Mouse (Mus musculus) midbrain, embryonic 12.5 days (tissue): Measurements from ENCODE around the gene E2f1. TPM values are rescaled to one million over a fixed set of nuclear protein-coding genes. Genes with fewer than 3 reads are reported as not detected.

Experiments
- ATAC-seq: fragments of 200-750 bp; cut with Nextera tagmentation; 2 replicates; pipeline ENCODE4 v1.8.0; 2017; ENCODE audit warnings: low read depth, moderate TSS enrichment, moderate library complexity; ENCODE audit not compliant: low FRiP score
- H3K27ac ChIP-seq: fragments of 300-500 bp; sonication (generic); replicated peaks from 2 replicates; pipeline ENCODE4 v1.5.1; 2016; ENCODE audit warnings: mild to moderate bottlenecking
- H3K27me3 ChIP-seq: fragments of 300-500 bp; sonication (generic); 2 replicates; pipeline ENCODE4 v1.6.1; 2016; ENCODE audit warnings: mild to moderate bottlenecking
- H3K36me3 ChIP-seq: fragments of 300-500 bp; sonication (generic); 2 replicates; pipeline ENCODE4 v1.6.1; 2016
- H3K4me1 ChIP-seq: fragments of 300-500 bp; sonication (generic); 2 replicates; pipeline ENCODE4 v1.6.1; 2016
- H3K4me2 ChIP-seq: fragments of 300-500 bp; sonication (generic); replicated peaks from 2 replicates; pipeline ENCODE4 v1.6.1; 2016; ENCODE audit warnings: mild to moderate bottlenecking, moderate library complexity
- H3K4me3 ChIP-seq: fragments of 300-500 bp; sonication (generic); 2 replicates; pipeline ENCODE4 v1.5.1; 2016; ENCODE audit warnings: mild to moderate bottlenecking
- H3K9ac ChIP-seq: fragments of 300-500 bp; sonication (generic); replicated peaks from 2 replicates; pipeline ENCODE4 v1.6.1; 2016; ENCODE audit warnings: mild to moderate bottlenecking, moderate library complexity
- H3K9me3 ChIP-seq: fragments of 300-500 bp; sonication (generic); 2 replicates; pipeline ENCODE4 v1.6.1; 2016; ENCODE audit warnings: mild to moderate bottlenecking
- WGBS: fragments of 180-500 bp; shearing (Covaris S2); methylation state at CpG from one replicate; pipeline ENCODE4 v1.1.7; 2016; 5-methylcytosine and 5-hydroxymethylcytosine counted together
- polyA plus RNA-seq: library from polyadenylated mRNA; unstranded; fragments of >200 nt; fragmentation: Nextera tagmentation; extraction: Ambion mirVana; gene quantifications from 2 replicates; pipeline ENCODE4 v1.2.1, GENCODE M21; 2016

The E2f1 gene
- polyA plus RNA-seq, 1 experiment from 2014 or later: 36.0 TPM

DNA sequence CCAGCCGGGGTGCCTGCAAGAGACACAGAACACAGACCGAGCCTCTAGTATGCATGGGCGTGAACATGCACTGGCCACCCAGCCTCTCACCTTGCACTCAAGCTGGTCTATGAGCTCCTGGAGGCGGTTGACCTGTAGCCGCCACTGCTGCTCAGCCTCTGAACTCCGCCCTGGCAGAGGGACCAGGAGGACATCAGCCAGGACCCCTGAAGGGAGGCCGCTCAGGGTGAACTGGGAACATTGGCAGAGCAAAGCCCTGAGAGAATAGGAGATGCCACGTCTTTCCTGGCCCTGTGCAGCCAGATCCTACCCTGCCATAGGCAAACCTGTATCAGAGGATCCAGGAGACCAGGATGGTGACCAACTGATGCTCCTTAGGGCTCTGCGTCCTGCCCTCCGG is 23.0 kb downstream of the E2f1 start, which contains the start of gene 1700003F12Rik:
Gene 1700003F12Rik (plus strand): TSS at position 375 of the 400 bp plus-strand sequence.
- no peak within 1 kb of the TSS for H3K27ac ChIP-seq
- H3K4me3 ChIP-seq: no peak within 1 kb of the TSS
- no peaks in the 10 kb centered on the region for H3K9me3 ChIP-seq
- 91% methylated on average over 10 of the region's 10 CpGs for WGBS
- H3K9ac ChIP-seq: no peak within 1 kb of the TSS
- peaks cover 34% of the 10 kb centered on the region for H3K27me3 ChIP-seq
- H3K36me3 ChIP-seq: no peaks in the 10 kb centered on the region
- H3K4me1 ChIP-seq: peaks cover 18% of the 10 kb centered on the region
- ATAC-seq: no peak
- no peak within 1 kb of the TSS for H3K4me2 ChIP-seq

GRCm38 (mm10) chr2:154543567-154544347 is 25.9 kb downstream of the E2f1 start:
- no peak for ATAC-seq
- WGBS: 80% methylated on average over 9 of the region's 9 CpGs
- 0 out of 2 replicates have a peak, but pooled peaks cover 1% of the 10 kb centered on the region for H3K36me3 ChIP-seq
- H3K4me2 ChIP-seq: no peak overlapping the region
- H3K9me3 ChIP-seq: no peaks in the 10 kb centered on the region
- H3K4me1 ChIP-seq: peaks cover 7% of the 10 kb centered on the region; the same call in 1 of the 2 replicates
- H3K9ac ChIP-seq: no peak overlapping the region
- H3K27ac ChIP-seq: peak overlapping the region; percentile 15; the same call in 1 of the 2 replicates
- no peak overlapping the region for H3K4me3 ChIP-seq
- 0 out of 2 replicates have a peak, but pooled peaks cover 4% of the 10 kb centered on the region for H3K27me3 ChIP-seq

GRCm38 (mm10) chr2:154541630-154542029 is 28.1 kb downstream of the E2f1 start:
- no peak for ATAC-seq

DNA sequence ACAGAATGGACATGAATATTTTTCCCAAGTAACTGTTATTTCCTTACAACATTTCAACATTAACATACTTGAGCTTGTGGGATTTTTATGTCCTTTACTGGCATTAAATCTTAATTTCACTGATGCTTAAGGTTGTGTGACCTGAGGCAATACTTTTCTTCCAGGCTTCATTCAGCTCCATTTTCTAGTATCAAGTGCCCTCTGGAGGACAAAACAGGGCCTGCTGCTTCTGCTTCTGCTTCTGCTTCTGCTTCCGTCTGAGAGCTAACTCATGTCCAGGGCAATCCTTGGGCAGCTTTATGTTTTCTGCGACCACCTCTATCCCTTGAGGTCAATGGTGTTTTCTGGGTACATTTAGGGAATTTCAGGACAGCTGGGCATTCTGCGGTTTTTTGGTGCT is 30.0 kb downstream of the E2f1 start:
- ATAC-seq: no peak
- WGBS: 81% methylated on average over 3 of the region's 3 CpGs

More at GRCm38 (mm10) chr2:154541630-154542029, 28.1 kb downstream of the E2f1 start:
- WGBS: 83% methylated on average over 2 of the region's 2 CpGs
- Histone ChIP-seq H3K27ac (no peak overlapping the region), H3K9me3 (no peaks in the 10 kb centered on the region), H3K4me3 (no peak overlapping the region), H3K9ac (no peak overlapping the region), H3K36me3 (peaks cover 19% of the 10 kb centered on the region; the same call in 1 of the 2 replicates), H3K4me2 (no peak overlapping the region), H3K27me3 (no peaks in the 10 kb centered on the region), H3K4me1 (peaks cover 4% of the 10 kb centered on the region; the same call in 1 of the 2 replicates)

GRCm38 (mm10) chr2:154538710-154539109 is 31.0 kb downstream of the E2f1 start:
- H3K27me3 ChIP-seq: no peaks in the 10 kb centered on the region
- peaks cover 43% of the 10 kb centered on the region for H3K36me3 ChIP-seq
- H3K4me2 ChIP-seq: no peak overlapping the region
- ATAC-seq: no peak
- H3K27ac ChIP-seq: peak overlapping the region; percentile 50
- WGBS: 62% methylated on average over 3 of the region's 3 CpGs
- no peak overlapping the region for H3K9ac ChIP-seq
- no peak overlapping the region for H3K4me3 ChIP-seq
- H3K4me1 ChIP-seq: peaks cover 4% of the 10 kb centered on the region; the same call in 1 of the 2 replicates
- no peaks in the 10 kb centered on the region for H3K9me3 ChIP-seq

More for the DNA sequence above, 30.0 kb downstream of the E2f1 start:
- H3K4me3 ChIP-seq: no peak overlapping the region
- no peaks in the 10 kb centered on the region for H3K9me3 ChIP-seq
- H3K27ac ChIP-seq: no peak overlapping the region; the same call in 1 of the 2 replicates
- no peak overlapping the region for H3K4me2 ChIP-seq
- peaks cover 36% of the 10 kb centered on the region for H3K36me3 ChIP-seq
- H3K9ac ChIP-seq: no peak overlapping the region
- peaks cover 4% of the 10 kb centered on the region; the same call in 1 of the 2 replicates for H3K4me1 ChIP-seq
- no peaks in the 10 kb centered on the region for H3K27me3 ChIP-seq

GRCm38 (mm10) chr2:154538310-154538709 is 31.4 kb downstream of the E2f1 start:
- no peak for ATAC-seq
- no peak overlapping the region for H3K9ac ChIP-seq
- peak overlapping the region; percentile 50 for H3K27ac ChIP-seq
- peaks cover 43% of the 10 kb centered on the region for H3K36me3 ChIP-seq
- peaks cover 4% of the 10 kb centered on the region; the same call in 1 of the 2 replicates for H3K4me1 ChIP-seq
- H3K4me2 ChIP-seq: no peak overlapping the region
- H3K4me3 ChIP-seq: no peak overlapping the region
- no peaks in the 10 kb centered on the region for H3K9me3 ChIP-seq
- 69% methylated on average over 2 of the region's 2 CpGs for WGBS
- no peaks in the 10 kb centered on the region for H3K27me3 ChIP-seq

GRCm38 (mm10) chr2:154534704-154535270 is 34.9 kb downstream of the E2f1 start:
- H3K27ac ChIP-seq: no peak overlapping the region
- H3K9me3 ChIP-seq: no peaks in the 10 kb centered on the region
- no peak for ATAC-seq
- no peak overlapping the region for H3K4me3 ChIP-seq
- WGBS: 92% methylated on average over 12 of the region's 12 CpGs
- peaks cover 59% of the 10 kb centered on the region for H3K36me3 ChIP-seq
- no peak overlapping the region for H3K4me2 ChIP-seq
- no peak overlapping the region for H3K9ac ChIP-seq
- peaks cover 11% of the 10 kb centered on the region; the same call in 1 of the 2 replicates for H3K4me1 ChIP-seq
- H3K27me3 ChIP-seq: no peaks in the 10 kb centered on the region

DNA sequence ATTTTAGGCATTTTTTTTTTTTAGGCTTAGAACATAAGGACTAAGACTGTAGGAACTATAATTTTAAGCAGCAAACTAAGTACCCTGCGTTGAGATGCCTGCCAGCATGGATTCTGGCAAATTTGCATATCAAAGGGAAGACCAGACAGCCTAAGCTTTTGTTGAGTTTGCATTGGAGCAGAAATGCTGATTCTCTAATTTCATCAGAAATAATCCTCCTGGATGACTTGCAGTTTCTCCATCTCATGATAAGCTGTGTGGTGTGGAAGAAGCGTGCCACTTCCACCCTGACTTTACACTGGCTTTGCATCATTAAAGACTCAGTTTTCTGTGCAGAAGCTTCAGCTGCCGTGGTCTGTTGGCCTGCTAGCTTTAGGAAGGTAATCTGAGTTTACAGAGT is 36.8 kb downstream of the E2f1 start:
- 23% methylated on average over 3 of the region's 3 CpGs for WGBS
- no peak overlapping the region for H3K4me3 ChIP-seq
- no peak overlapping the region for H3K9ac ChIP-seq
- peaks cover 68% of the 10 kb centered on the region for H3K36me3 ChIP-seq
- H3K4me1 ChIP-seq: peaks cover 7% of the 10 kb centered on the region; the same call in 1 of the 2 replicates
- peak overlapping the region; percentile 10; the same call in 1 of the 2 replicates for H3K27ac ChIP-seq
- H3K9me3 ChIP-seq: no peaks in the 10 kb centered on the region
- no peak for ATAC-seq
- no peaks in the 10 kb centered on the region for H3K27me3 ChIP-seq
- H3K4me2 ChIP-seq: no peak overlapping the region

DNA sequence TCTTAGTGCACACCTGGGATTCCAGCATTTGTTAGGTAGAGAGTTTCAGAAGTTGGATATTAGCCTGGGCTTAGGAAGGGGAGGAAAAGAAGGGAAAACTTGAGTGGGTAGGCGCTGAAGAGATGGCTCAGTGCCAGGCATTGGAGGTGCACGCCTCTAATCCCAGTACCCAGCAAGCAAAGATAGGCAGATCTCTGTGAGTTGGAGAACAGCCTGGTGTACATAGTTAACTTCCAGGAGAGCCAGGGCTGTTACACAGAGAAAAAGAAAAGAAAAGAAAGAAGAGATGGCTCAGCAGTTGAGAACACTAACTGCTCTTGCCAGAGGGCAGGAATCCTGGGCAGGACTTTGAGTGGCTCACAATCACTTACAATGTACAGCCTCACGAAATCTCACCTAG is 43.2 kb downstream of the E2f1 start:
- H3K27ac ChIP-seq: 0 out of 2 replicates have a peak overlapping the region, but pooled peaks have one; percentile 10
- no peak for ATAC-seq
- H3K9me3 ChIP-seq: no peaks in the 10 kb centered on the region
- no peak overlapping the region for H3K4me3 ChIP-seq
- H3K4me1 ChIP-seq: no peaks in the 10 kb centered on the region; the same call in 1 of the 2 replicates
- peaks cover 77% of the 10 kb centered on the region for H3K36me3 ChIP-seq
- H3K4me2 ChIP-seq: no peak overlapping the region
- H3K9ac ChIP-seq: no peak overlapping the region
- H3K27me3 ChIP-seq: no peaks in the 10 kb centered on the region
- 88% methylated on average over 3 of the region's 3 CpGs for WGBS

GRCm38 (mm10) chr2:154525285-154525684 is 44.4 kb downstream of the E2f1 start:
- H3K36me3 ChIP-seq: peaks cover 76% of the 10 kb centered on the region
- no peak overlapping the region for H3K27ac ChIP-seq
- H3K4me3 ChIP-seq: no peak overlapping the region
- no peaks in the 10 kb centered on the region for H3K27me3 ChIP-seq
- no peak overlapping the region for H3K4me2 ChIP-seq
- no peaks in the 10 kb centered on the region; the same call in 1 of the 2 replicates for H3K4me1 ChIP-seq
- no peak overlapping the region for H3K9ac ChIP-seq
- H3K9me3 ChIP-seq: no peaks in the 10 kb centered on the region
- WGBS: 94% methylated on average over 2 of the region's 2 CpGs
- ATAC-seq: no peak

DNA sequence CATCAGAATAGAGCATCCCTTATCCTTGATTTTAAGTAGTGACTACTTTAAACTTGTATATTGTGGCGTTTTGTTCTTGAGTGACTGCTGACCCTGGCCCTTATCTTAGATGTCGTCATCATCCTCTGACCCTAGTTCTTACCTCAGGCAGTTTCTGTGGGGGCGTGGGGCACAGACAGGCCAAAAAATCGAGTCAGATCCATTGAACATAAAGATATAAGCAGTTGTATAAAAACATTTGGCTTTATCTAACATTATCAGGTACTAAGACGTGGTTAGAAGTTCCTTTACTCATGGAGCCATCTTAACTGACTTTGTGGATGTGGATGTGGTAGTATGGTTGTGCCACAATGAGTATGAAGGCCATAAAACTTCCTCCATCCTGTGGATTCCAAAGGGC is 47.4 kb downstream of the E2f1 start:
- H3K4me3 ChIP-seq: no peak overlapping the region
- no peak for ATAC-seq
- H3K36me3 ChIP-seq: peaks cover 72% of the 10 kb centered on the region
- 93% methylated on average over 5 of the region's 5 CpGs for WGBS
- H3K9ac ChIP-seq: no peak overlapping the region
- H3K4me1 ChIP-seq: no peaks in the 10 kb centered on the region; the same call in 1 of the 2 replicates
- no peaks in the 10 kb centered on the region for H3K27me3 ChIP-seq
- no peak overlapping the region for H3K27ac ChIP-seq
- no peak overlapping the region for H3K4me2 ChIP-seq
- no peaks in the 10 kb centered on the region for H3K9me3 ChIP-seq

DNA sequence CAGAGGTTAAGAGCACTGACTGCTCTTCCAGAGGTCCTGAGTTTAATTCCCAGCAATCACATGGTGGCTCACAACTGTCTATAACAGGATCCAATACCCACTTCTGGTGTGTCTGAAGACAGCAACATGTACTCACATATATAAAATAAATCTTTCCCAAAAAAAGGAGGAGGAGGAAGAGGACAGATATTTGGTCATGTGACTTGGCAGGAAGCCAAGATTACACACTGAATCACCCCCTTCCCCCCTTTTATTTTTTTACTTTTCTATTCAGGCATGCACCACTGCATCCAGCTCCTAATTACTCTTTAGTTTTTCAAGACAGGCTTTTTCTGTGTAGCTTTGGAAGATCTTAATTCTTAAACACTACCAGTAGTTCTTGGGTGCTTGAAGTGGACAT is 48.2 kb downstream of the E2f1 start:
- H3K9me3 ChIP-seq: no peaks in the 10 kb centered on the region
- no peak for ATAC-seq
- H3K36me3 ChIP-seq: peaks cover 71% of the 10 kb centered on the region
- no peaks in the 10 kb centered on the region; the same call in 1 of the 2 replicates for H3K4me1 ChIP-seq
- no peak overlapping the region for H3K4me2 ChIP-seq
- no peak overlapping the region for H3K9ac ChIP-seq
- H3K27ac ChIP-seq: no peak overlapping the region
- no peak overlapping the region for H3K4me3 ChIP-seq
- no peaks in the 10 kb centered on the region for H3K27me3 ChIP-seq
